Mouse (Mus musculus): Measurements from ENCODE around the gene Car6. TPM values are rescaled to one million over a fixed set of nuclear protein-coding genes. Genes with fewer than 3 reads are reported as not detected.

The Car6 gene
- polyA plus RNA-seq, 1 experiment from 2014 or later = 0.09 TPM

DNA sequence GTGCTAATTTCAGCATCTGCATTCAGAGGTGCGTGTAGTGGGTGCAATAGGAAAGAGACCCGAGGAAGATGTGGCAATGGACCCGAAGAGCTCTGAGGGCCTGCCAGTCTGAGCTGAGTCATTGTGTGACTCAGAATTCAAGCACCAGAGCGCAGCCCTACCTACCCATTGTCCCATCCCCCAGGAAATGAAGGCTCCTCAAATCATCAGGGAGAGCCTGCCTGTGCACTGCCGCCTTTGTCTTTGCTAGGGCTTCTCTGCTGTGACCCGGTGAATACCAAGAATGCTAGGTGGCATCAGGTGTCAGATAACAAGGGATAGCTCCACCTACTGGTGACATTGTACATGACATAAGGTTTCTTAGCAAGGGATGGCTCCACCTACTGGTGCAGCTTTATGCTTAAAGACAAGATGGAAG, 38.8 kb upstream of the Car6 start:
- DNase-seq (ENCODE audit: low spot score) (peak; percentile 86), ATAC-seq (ENCODE audit: insufficient number of reproducible peaks, low FRiP score, low TSS enrichment, low read depth) (no peak)
- WGBS = 7% methylated on average over 6 of the region's 6 CpGs
- Histone ChIP-seq H3K27me3 (ENCODE audit: control insufficient read depth, insufficient read depth, low read length) (no peaks in the 10 kb centered on the region), H3K9me3 (ENCODE audit: control insufficient read depth, low read length) (no peaks in the 10 kb centered on the region), H3K4me2 (ENCODE audit: low read depth, severe bottlenecking) (peak overlapping the region; percentile 78), H3K27ac (replicated peaks; ENCODE audit: low read depth, low read length) (0 out of 2 replicates have a peak overlapping the region, but pooled peaks have one; percentile 5), H3K9ac (ENCODE audit: low read length) (no peak overlapping the region), H3K4me1 (ENCODE audit: control insufficient read depth, insufficient read depth, low read length) (peaks cover 15% of the 10 kb centered on the region), H3K36me3 (ENCODE audit: control insufficient read depth, insufficient read depth, low read length) (peaks cover 31% of the 10 kb centered on the region), H3K4me3 (ENCODE audit: low read depth, low read length) (peak overlapping the region; percentile 65)

DNA sequence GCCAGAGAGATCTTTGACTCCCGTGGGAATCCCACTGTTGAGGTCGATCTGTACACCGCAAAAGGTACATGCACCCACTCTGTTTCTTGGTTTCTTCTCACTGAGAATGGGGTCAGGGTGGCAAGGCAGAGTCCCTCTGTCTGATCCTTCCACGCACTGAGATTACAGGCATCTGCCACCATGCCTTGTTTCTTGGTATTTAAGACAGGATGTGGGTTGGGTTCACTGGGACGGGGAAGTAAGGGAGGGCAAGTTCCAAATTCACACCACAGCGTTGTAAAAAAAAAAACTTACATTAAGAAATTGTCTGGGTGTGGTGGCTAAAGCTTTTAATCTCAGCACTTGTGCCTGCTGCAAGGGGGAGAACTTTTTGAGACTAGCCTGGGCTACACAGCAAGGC, 38.4 kb upstream of the Car6 start:
- WGBS = 31% methylated on average over 6 of the region's 6 CpGs
- 0 out of 2 replicates have a peak overlapping the region, but pooled peaks have one; percentile 5 for H3K27ac ChIP-seq (replicated peaks; ENCODE audit: low read depth, low read length)
- no peak for DNase-seq (ENCODE audit: low spot score)
- H3K27me3 ChIP-seq (ENCODE audit: control insufficient read depth, insufficient read depth, low read length) = no peaks in the 10 kb centered on the region
- peaks cover 27% of the 10 kb centered on the region for H3K36me3 ChIP-seq (ENCODE audit: control insufficient read depth, insufficient read depth, low read length)
- peak overlapping the region; percentile 65 for H3K4me3 ChIP-seq (ENCODE audit: low read depth, low read length)
- peak overlapping the region; percentile 77; the same call in 1 of the 2 replicates for H3K9ac ChIP-seq (ENCODE audit: low read length)
- peaks cover 16% of the 10 kb centered on the region for H3K4me1 ChIP-seq (ENCODE audit: control insufficient read depth, insufficient read depth, low read length)
- peak overlapping the region; percentile 78 for H3K4me2 ChIP-seq (ENCODE audit: low read depth, severe bottlenecking)
- ATAC-seq (ENCODE audit: insufficient number of reproducible peaks, low FRiP score, low TSS enrichment, low read depth) = no peak
- H3K9me3 ChIP-seq (ENCODE audit: control insufficient read depth, low read length) = no peaks in the 10 kb centered on the region

GRCm38 (mm10) chr4:150239087-150239480, 38.0 kb upstream of the Car6 start:
- peak overlapping the region; percentile 78 for H3K4me2 ChIP-seq (ENCODE audit: low read depth, severe bottlenecking)
- DNase-seq (ENCODE audit: low spot score) = no peak
- peaks cover 17% of the 10 kb centered on the region for H3K4me1 ChIP-seq (ENCODE audit: control insufficient read depth, insufficient read depth, low read length)
- ATAC-seq (ENCODE audit: insufficient number of reproducible peaks, low FRiP score, low TSS enrichment, low read depth) = no peak
- H3K9ac ChIP-seq (ENCODE audit: low read length) = peak overlapping the region; percentile 77
- no peaks in the 10 kb centered on the region for H3K9me3 ChIP-seq (ENCODE audit: control insufficient read depth, low read length)
- 20% methylated on average over 5 of the region's 5 CpGs for WGBS
- no peaks in the 10 kb centered on the region for H3K27me3 ChIP-seq (ENCODE audit: control insufficient read depth, insufficient read depth, low read length)
- H3K36me3 ChIP-seq (ENCODE audit: control insufficient read depth, insufficient read depth, low read length) = peaks cover 23% of the 10 kb centered on the region
- peak overlapping the region; percentile 65 for H3K4me3 ChIP-seq (ENCODE audit: low read depth, low read length)
- H3K27ac ChIP-seq (replicated peaks; ENCODE audit: low read depth, low read length) = no peak overlapping the region

DNA sequence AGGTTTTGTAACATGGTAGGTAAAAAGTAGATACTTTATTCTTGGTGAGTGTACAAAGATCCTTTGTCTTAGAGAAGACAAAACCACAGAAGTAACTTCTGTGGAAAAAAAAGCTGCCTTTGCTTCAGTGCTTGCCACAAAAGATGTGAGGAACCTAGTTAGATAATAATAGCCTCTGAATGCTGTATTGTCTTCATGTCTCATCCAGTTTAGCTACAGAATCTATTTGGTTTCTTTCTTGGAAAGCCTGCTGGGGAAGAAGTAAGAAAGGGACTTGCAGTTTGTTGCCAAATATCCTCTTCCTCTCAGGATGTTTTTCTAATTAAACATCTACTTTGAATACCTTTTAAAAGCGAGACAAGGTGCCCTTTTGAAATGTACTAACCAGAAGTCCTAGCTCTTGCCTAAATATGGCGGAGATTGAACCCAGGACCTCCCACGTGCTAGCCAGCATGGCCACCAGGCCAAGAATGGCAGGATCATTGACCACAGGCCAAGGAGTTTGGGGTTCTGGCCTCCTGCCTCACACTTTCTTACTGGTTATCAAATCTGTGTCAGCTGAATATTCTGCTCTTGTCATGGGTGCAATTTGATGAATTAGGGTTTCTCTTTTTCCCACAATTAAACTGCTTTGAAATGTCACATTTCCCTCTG, 37.4 kb upstream of the Car6 start:
- DNase-seq (ENCODE audit: low spot score) = peak; percentile 52
- peak overlapping the region; percentile 99; the same call in 1 of the 2 replicates for H3K27ac ChIP-seq (replicated peaks; ENCODE audit: low read depth, low read length)
- H3K4me3 ChIP-seq (ENCODE audit: low read depth, low read length) = peak overlapping the region; percentile 65
- peak overlapping the region; percentile 77 for H3K9ac ChIP-seq (ENCODE audit: low read length)
- H3K27me3 ChIP-seq (ENCODE audit: control insufficient read depth, insufficient read depth, low read length) = no peaks in the 10 kb centered on the region
- peak overlapping the region; percentile 78 for H3K4me2 ChIP-seq (ENCODE audit: low read depth, severe bottlenecking)
- peaks cover 22% of the 10 kb centered on the region for H3K36me3 ChIP-seq (ENCODE audit: control insufficient read depth, insufficient read depth, low read length)
- no peaks in the 10 kb centered on the region for H3K9me3 ChIP-seq (ENCODE audit: control insufficient read depth, low read length)
- no peak for ATAC-seq (ENCODE audit: insufficient number of reproducible peaks, low FRiP score, low TSS enrichment, low read depth)
- 2% methylated on average over 3 of the region's 3 CpGs for WGBS
- H3K4me1 ChIP-seq (ENCODE audit: control insufficient read depth, insufficient read depth, low read length) = peaks cover 17% of the 10 kb centered on the region

- Histone ChIP-seq H3K27ac (replicated peaks; ENCODE audit: low read depth, low read length) (peak overlapping the region; percentile 99), H3K27me3 (ENCODE audit: control insufficient read depth, insufficient read depth, low read length) (no peaks in the 10 kb centered on the region), H3K36me3 (ENCODE audit: control insufficient read depth, insufficient read depth, low read length) (peaks cover 17% of the 10 kb centered on the region), H3K4me2 (ENCODE audit: low read depth, severe bottlenecking) (peak overlapping the region; percentile 78), H3K4me3 (ENCODE audit: low read depth, low read length) (peak overlapping the region; percentile 65), H3K9me3 (ENCODE audit: control insufficient read depth, low read length) (no peaks in the 10 kb centered on the region), H3K9ac (ENCODE audit: low read length) (peak overlapping the region; percentile 77), H3K4me1 (ENCODE audit: control insufficient read depth, insufficient read depth, low read length) (peaks cover 17% of the 10 kb centered on the region)
- no peak for ATAC-seq (ENCODE audit: insufficient number of reproducible peaks, low FRiP score, low TSS enrichment, low read depth)
- WGBS = under 1% methylated on average over 21 of the region's 21 CpGs
- DNase-seq (ENCODE audit: low spot score) = peak; percentile 58
These were observed 36.7 kb upstream of the Car6 start for GRCm38 (mm10) chr4:150237636-150238361.

GRCm38 (mm10) chr4:150236521-150237481, 35.7 kb upstream of the Car6 start, which contains the start of gene Eno1:
Gene Eno1 (plus strand): TSS chr4:150236721.
- peak; percentile 97 for ATAC-seq (ENCODE audit: insufficient number of reproducible peaks, low FRiP score, low TSS enrichment, low read depth)
- no peaks in the 10 kb centered on the region for H3K9me3 ChIP-seq (ENCODE audit: control insufficient read depth, low read length)
- peak within 1 kb of the TSS; percentile 99 for H3K27ac ChIP-seq (replicated peaks; ENCODE audit: low read depth, low read length)
- peaks cover 9% of the 10 kb centered on the region for H3K36me3 ChIP-seq (ENCODE audit: control insufficient read depth, insufficient read depth, low read length)
- peak; percentile 100 for DNase-seq (ENCODE audit: low spot score)
- under 1% methylated on average over 74 of the region's 78 CpGs for WGBS
- peak within 1 kb of the TSS; percentile 87 for H3K9ac ChIP-seq (ENCODE audit: low read length)
- no peaks in the 10 kb centered on the region for H3K27me3 ChIP-seq (ENCODE audit: control insufficient read depth, insufficient read depth, low read length)
- peak within 1 kb of the TSS; percentile 78 for H3K4me2 ChIP-seq (ENCODE audit: low read depth, severe bottlenecking)
- H3K4me1 ChIP-seq (ENCODE audit: control insufficient read depth, insufficient read depth, low read length) = peaks cover 21% of the 10 kb centered on the region
- H3K4me3 ChIP-seq (ENCODE audit: low read depth, low read length) = peak within 1 kb of the TSS; percentile 65

GRCm38 (mm10) chr4:150236031-150236430, 34.9 kb upstream of the Car6 start:
- peaks cover 27% of the 10 kb centered on the region for H3K4me1 ChIP-seq (ENCODE audit: control insufficient read depth, insufficient read depth, low read length)
- no peaks in the 10 kb centered on the region for H3K9me3 ChIP-seq (ENCODE audit: control insufficient read depth, low read length)
- H3K4me2 ChIP-seq (ENCODE audit: low read depth, severe bottlenecking) = peak overlapping the region; percentile 51
- 76% methylated on average over 8 of the region's 8 CpGs for WGBS
- H3K27me3 ChIP-seq (ENCODE audit: control insufficient read depth, insufficient read depth, low read length) = no peaks in the 10 kb centered on the region
- peak overlapping the region; percentile 99 for H3K27ac ChIP-seq (replicated peaks; ENCODE audit: low read depth, low read length)
- peak overlapping the region; percentile 65 for H3K4me3 ChIP-seq (ENCODE audit: low read depth, low read length)
- H3K36me3 ChIP-seq (ENCODE audit: control insufficient read depth, insufficient read depth, low read length) = peaks cover 4% of the 10 kb centered on the region; the same call in 1 of the 2 replicates
- ATAC-seq (ENCODE audit: insufficient number of reproducible peaks, low FRiP score, low TSS enrichment, low read depth) (no peak), DNase-seq (ENCODE audit: low spot score) (no peak)
- peak overlapping the region; percentile 87 for H3K9ac ChIP-seq (ENCODE audit: low read length)

DNA sequence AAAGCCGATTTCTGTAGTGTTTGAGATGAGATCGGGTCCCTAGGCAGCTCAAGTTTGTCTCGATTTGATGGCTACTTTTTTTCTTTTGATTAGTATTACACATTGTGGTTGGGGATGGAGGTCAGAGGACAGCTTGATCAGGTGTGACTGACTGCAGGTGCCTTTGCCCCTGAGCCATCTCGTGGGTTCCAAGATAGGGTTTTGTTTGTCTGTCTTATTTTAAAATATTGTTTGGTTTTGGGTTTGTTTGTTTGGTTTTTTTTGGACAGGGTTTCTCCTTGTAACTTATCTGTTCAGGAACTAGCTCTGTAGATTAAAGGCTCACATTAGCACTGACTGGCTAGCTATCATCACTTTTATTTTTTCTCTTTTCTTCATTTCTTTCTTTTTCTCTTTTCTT, 34.5 kb upstream of the Car6 start:
- Histone ChIP-seq H3K9me3 (ENCODE audit: control insufficient read depth, low read length) (no peaks in the 10 kb centered on the region), H3K9ac (ENCODE audit: low read length) (no peak overlapping the region), H3K36me3 (ENCODE audit: control insufficient read depth, insufficient read depth, low read length) (peaks cover 3% of the 10 kb centered on the region; the same call in 1 of the 2 replicates), H3K4me2 (ENCODE audit: low read depth, severe bottlenecking) (no peak overlapping the region), H3K4me1 (ENCODE audit: control insufficient read depth, insufficient read depth, low read length) (peaks cover 32% of the 10 kb centered on the region), H3K27me3 (ENCODE audit: control insufficient read depth, insufficient read depth, low read length) (no peaks in the 10 kb centered on the region), H3K4me3 (ENCODE audit: low read depth, low read length) (no peak overlapping the region), H3K27ac (replicated peaks; ENCODE audit: low read depth, low read length) (no peak overlapping the region)
- no peak for DNase-seq (ENCODE audit: low spot score)
- no peak for ATAC-seq (ENCODE audit: insufficient number of reproducible peaks, low FRiP score, low TSS enrichment, low read depth)
- WGBS = 80% methylated on average over 4 of the region's 4 CpGs

Measured in limb, embryonic 11.5 days (tissue).